Mouse (Mus musculus) neutrophil, adult 5-6 weeks (primary cell): Measurements from ENCODE around the gene Bglap2. TPM values are rescaled to one million over a fixed set of nuclear protein-coding genes. Genes with fewer than 3 reads are reported as not detected.
"Not testable (repeated sequence)": the region's sequence is repeated elsewhere in the genome, so short reads cannot be mapped to it uniquely, and the experiment has no call there.

Experiments
- ATAC-seq: fragments of 151-379, 151-347 bp; 2 replicates; pipeline ENCODE4 v1.8.0; 2017; ENCODE audit warnings: mild to moderate bottlenecking, moderate TSS enrichment; ENCODE audit not compliant: insufficient number of reproducible peaks, poor library complexity, low FRiP score, severe bottlenecking; ENCODE audit errors: extremely low read depth
- total RNA-seq: library from RNA; stranded (forward); fragments of 200-1000 nt; gene quantifications from 2 replicates; pipeline ENCODE4 v1.2.3, GENCODE M21; 2017

The Bglap2 gene
- total RNA-seq, 1 experiment from 2014 or later: not detected

DNA sequence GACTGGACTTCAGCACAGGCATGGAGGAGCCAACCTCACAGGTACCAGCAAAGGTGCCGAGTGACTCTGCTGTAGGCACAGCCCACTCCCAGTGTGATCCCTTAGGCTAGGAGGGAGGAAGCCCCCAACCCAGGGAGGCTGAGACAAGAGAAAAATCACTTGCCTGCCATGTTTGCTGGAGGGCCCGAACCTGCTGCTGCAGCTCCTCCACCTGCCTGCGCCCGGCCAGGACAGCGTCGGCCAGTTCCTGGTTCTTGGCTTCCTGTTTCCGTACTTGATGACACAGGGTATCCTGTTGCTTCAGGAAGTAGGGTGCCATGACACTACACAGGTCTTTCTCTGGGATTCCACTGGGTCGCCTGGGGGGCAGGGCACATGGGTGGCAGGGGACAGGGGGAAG is 17.2 kb upstream of the Bglap2 start:
- ATAC-seq: peak; percentile 42; the same call in 1 of the 2 replicates

DNA sequence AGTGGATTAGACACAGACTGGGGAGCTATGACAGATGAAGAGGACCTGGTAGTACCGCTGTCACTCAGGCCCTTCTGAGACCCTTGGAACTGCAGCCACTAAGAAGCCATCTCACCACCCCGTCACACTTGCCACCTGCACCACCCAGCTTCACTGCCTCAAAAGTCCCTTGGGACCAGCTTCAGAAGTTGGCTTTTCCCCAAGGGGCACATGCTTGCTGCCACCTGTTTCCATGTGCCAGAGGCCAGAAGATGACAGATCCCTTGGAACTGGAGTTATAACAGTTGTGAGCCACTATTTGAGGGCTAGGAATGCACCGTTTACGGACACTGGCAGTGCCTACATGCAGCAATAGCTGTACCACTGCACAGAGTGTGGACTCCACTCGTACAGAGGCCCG is 16.8 kb upstream of the Bglap2 start:
- ATAC-seq: peak; percentile 39

DNA sequence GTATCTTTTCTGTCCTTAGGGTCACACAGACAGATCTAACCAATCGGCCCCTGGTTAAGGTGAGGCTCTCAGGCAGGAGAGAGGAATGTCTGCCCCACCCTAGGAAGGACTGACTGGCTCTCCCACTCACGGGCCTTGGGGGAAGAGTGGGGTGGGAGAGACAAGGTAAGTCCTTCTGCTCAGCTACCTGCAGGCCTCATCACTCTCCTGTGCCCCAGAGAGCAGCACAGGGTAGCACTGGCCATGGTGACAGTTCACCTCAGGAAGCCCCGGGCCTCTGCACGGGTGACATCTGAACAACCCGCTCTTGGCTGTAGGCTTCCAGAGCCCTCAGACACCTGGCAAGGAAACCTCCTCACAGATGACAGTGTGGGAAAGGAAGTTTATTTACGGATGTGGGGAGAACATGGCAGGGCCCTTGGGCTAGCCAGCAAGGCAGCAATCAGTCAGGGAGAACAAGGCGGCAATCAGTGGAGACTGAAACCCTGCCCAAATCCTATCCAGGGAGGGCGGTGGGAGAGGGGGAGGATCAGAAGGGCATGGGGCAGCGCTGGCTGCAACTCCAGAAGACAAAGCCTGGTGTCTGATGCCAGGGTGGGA is 15.4 kb upstream of the Bglap2 start:
- ATAC-seq: no peak

DNA sequence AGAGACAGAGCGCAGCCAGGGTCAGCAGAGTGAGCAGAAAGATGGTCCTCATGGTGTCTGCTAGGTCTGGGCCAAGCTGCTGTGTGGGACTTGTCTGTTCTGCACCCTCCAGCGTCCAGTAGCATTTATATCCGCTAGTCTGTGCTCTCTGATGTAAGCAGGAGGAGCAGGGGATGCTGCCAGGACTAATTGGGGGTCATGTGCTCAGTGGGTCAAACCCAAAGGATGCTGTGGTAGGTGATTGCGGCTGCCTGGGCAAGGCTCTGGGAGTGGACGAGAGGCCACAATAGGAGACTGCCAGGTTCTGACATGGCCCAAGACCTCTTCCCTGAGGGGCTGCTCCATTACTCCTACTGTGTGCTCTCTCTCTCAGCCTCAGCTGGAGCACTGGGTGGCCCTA is 5.9 kb upstream of the Bglap2 start, which contains the start of gene Bglap:
Gene Bglap (minus strand): TSS at position 101 of the 400 bp plus-strand sequence.
- ATAC-seq: no peak

DNA sequence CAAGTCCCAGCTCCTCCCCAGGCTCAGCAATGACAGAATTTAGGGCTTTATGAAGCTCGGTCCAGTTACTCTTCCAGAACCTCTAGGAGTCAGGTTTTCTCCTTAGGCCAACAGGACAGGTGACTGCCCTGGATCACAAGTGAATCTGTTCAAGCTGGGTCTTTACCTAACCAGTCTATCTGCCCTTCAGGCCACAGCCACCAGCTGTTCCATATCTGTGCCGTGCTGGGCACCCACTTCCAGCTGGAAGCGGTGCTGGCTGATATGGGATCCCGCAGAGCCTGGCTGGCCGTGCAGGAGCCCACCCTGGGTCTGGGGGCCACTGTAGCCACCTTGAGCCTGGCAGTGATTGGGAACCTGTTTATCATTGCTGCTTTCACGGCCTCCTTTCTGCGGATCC is 3.9 kb upstream of the Bglap2 start:
- not testable (repeated sequence) for ATAC-seq

DNA sequence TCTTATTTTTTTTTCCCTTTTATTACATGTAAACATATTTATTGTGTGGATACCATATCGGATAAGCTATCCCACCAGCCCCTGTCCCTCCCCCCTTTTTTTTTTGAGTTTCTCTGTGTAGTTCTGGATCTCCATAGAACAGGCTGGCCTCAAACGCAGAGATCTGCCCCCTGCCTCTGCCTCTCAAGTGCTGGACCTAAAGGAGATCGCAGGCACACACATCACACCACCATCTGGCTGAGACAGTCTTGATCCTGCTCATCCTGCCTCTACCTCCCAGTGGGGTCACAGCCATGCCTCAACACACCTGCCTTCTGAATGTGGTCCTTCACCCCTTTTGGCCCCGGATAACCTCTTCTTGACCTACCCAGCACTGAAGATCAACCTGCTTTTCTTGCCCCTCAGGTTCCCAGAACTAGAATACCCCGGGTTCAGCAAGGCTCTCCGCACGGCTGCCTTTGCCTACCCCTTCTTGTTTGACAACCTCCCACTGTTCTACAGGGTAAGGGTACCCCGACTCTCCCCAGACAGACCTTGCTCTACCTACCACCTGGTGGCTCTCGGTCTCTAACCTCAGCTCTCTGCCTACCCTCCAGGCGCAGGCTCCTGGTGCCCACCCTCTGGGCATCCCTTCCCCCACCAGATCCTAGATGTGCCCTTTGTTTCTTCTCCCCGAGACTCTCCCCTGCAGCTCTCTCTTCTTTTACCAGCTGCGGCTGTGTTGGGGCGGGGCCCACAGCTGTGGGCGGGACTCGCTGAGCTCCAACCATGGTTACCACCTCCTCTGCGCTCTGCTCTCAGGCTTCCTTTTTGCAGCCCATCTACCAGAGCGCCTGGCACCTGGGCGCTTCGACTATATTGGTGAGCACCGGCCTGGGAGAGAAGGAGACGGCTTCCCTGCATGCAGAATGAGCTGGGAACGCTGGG is 3.2 kb upstream of the Bglap2 start:
- peak; percentile 68 for ATAC-seq

DNA sequence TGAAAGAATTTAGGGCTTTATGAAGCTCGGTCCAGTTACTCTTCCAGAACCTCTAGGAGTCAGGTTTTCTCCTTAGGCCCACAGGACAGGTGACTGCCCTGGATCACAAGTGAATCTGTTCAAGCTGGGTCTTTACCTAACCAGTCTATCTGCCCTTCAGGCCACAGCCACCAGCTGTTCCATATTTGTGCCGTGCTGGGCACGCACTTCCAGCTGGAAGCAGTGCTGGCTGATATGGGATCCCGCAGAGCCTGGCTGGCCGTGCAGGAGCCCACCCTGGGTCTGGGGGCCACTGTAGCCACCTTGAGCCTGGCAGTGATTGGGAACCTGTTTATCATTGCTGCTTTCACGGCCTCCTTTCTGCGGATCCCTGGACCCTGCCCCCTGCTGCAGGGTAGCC is 1.9 kb downstream of the Bglap2 start:
- not testable (repeated sequence) for ATAC-seq

DNA sequence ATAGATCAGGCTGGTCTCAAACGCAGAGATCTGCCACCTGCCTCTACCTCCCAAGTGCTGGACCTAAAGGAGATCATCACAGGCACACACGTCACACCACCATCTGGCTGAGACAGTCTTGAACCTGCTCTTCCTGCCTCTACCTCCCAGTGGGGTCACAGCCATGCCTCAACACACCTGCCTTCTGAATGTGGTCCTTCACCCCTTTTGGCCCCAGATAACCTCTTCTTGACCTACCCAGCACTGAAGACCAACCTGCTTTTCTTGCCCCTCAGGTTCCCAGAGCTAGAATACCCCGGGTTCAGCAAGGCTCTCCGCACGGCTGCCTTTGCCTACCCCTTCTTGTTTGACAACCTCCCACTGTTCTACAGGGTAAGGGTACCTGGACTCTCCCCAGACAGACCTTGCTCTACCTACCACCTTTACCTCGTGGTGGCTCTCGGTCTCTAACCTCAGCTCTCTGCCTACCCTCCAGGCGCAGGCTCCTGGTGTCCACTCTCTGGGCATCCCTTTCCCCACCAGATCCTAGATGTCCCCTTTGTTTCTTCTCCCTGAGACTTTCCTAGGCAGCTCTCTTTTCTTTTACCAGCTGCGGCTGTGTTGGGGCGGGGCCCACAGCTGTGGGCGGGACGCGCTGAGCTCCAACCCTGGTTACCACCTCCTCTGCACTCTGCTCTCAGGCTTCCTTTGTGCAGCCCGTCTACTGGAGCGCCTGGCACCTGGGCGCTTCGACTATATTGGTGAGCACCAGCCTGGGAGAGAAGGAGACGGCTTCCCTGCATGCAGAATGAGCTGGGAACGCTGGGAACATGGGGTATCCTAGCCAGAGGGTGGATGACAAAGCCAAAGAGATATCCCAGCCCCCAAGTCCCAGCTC is 2.5 kb downstream of the Bglap2 start:
- peak; percentile 40 for ATAC-seq

DNA sequence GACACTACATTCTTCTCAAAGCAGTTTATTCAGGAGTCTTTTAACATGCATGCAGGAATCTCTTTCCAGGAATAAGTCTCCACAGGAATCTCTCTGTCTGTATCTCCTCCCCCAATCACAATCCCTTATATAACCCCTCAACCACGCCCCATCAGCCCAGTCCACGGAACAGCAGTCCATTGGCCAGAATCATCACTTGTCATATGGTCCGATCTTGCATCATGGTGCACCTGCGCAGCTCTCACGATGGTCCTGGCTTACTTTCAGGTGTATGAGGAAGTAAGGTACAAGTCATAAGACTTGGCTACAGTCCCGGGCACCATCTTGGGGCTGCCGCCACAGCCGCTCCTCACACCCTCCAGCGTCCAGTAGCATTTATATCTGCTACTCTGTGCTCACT is 5.9 kb downstream of the Bglap2 start, which contains the start of gene Bglap3:
Gene Bglap3 (minus strand): TSS at position 101 of the 400 bp plus-strand sequence.
- ATAC-seq: not testable (repeated sequence)

DNA sequence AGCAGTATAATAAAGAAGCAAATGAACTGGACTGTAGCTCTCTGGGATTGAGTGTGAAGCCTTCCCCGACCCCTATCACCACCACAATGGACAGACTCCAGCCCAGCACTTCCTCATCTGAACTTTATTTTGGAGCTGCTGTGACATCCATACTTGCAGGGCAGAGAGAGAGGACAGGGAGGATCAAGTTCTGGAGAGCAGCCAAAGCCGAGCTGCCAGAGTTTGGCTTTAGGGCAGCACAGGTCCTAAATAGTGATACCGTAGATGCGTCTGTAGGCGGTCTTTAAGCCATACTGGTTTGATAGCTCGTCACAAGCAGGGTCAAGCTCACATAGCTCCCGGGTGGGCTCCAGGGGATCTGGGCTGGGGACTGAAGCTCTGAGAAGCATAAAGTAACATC is 10.0 kb downstream of the Bglap2 start:
- not testable (repeated sequence) for ATAC-seq

DNA sequence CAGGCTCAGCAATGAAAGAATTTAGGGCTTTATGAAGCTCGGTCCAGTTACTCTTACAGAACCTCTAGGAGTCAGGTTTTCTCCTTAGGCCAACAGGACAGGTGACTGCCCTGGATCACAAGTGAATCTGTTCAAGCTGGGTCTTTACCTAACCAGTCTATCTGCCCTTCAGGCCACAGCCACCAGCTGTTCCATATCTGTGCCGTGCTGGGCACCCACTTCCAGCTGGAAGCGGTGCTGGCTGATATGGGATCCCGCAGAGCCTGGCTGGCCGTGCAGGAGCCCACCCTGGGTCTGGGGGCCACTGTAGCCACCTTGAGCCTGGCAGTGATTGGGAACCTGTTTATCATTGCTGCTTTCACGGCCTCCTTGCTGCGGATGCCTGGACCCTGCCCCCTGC is 11.0 kb downstream of the Bglap2 start:
- not testable (repeated sequence) for ATAC-seq

DNA sequence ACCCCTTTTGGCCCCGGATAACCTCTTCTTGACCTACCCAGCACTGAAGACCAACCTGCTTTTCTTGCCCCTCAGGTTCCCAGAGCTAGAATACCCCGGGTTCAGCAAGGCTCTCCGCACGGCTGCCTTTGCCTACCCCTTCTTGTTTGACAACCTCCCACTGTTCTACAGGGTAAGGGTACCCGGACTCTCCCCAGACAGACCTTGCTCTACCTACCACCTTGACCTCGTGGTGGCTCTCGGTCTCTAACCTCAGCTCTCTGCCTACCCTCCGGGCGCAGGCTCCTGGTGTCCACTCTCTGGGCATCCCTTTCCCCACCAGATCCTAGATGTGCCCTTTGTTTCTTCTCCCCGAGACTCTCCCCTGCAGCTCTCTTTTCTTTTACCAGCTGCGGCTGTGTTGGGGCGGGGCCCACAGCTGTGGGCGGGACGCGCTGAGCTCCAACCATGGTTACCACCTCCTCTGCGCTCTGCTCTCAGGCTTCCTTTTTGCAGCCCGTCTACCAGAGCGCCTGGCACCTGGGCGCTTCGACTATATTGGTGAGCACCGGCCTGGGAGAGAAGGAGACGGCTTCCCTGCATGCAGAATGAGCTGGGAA is 11.6 kb downstream of the Bglap2 start:
- ATAC-seq: 0 out of 2 replicates have a peak, but pooled peaks have one; percentile 42

DNA sequence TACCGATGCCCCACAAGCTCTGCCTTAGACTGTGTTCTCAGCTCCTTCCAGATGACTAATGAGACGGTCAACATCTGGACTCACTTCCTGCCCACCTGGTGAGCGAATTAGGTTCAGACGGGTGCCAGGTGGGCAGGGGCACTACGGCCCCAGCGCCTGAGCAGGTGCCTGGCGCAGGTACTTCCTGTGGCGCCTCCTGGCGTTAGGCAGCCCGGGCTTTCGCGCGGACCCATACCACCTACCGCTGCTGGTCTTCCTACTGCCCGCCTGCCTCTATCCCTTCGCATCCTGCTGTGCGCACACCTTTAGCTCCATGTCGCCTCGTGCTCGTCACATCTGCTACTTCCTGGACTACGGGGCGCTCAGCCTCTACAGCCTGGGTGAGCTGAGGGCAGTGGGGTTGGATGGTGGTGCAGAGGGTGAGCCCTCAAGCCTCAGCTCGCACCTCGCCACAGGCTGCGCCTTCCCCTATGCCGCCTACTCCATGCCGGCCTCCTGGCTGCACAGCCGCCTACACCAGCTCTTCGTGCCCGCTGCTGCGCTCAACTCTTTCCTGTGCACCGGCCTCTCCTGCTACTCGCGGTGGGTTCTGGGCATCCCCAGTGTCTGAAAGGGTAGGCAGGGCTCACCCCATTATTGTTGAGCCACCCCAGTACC is 12.7 kb downstream of the Bglap2 start:
- no peak for ATAC-seq

DNA sequence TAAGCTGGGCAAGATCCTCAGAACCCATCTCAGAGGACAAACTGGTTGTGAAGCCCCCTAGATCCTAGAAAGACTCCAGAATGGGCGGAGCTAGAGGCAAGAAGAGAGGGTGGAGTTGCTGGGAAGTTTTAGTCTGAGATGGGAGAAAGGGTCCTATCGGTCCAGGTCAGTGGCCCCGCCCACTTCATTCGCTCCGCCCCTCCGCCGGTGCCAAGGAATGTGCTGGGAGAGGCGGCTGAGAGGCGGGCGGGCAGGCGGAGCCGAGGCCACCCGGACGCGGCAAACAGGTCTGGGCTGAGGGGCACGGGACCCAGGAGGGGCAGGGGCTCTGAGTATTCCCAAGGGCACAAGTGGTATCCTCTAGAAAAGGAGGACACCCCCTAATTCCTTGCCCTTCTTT is 14.2 kb downstream of the Bglap2 start, which contains the start of gene Paqr6:
Gene Paqr6 (plus strand): TSS at position 248 of the 400 bp plus-strand sequence.
- ATAC-seq: no peak

DNA sequence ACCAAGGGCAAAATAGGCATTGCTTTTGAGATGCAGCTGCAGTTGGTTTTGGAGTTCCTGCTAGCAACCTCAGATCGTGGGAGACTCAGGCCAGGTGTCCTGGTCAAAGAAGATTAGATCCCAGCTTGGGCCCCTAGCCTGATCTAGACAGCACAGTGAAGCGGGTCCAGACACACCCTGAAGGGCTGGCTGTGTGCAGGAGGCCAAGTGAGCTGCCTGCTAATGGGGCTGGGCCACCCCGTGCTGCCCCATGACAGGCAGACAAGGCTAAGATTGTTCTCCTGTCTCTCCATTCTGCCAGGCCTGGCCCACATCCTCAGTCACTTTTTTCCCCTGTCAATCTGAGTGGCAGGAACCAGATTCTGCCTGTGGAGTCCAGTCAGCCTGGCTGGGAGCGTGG is 14.8 kb downstream of the Bglap2 start:
- ATAC-seq: no peak

DNA sequence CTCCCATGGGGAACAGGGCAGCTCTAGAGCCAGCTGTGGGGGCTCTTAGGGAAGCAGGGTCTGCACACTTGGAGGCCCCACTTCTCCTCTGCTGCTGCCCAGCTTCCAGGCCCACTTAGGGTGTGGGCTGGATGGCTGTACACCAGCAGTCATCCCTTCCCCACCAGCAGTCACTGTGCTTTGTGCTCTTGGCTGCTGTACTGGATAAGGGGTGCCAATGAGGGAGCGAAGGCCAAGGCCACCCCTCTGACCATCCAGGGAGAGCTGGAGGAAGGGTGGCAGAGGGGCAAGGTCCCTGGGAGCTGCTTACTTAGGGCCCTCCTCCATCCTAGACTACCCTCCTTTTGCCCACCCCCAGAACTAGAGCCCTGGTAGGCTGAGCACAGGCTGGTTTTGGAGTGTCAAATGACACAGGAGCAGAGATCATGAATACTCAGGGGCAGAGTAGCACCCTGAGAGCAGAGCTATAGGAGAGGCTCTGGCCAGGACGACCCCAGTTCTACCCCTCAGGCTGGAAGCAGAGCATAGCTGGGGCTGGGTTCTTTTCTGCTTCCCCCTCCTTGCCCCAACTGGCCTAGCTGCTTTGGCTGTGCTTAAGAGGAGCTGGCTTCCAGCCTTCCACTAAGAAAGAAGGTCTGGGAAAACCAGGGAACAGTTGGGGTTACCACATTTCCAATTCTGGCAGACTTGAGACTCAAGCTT is 16.7 kb downstream of the Bglap2 start:
- ATAC-seq: no peak

DNA sequence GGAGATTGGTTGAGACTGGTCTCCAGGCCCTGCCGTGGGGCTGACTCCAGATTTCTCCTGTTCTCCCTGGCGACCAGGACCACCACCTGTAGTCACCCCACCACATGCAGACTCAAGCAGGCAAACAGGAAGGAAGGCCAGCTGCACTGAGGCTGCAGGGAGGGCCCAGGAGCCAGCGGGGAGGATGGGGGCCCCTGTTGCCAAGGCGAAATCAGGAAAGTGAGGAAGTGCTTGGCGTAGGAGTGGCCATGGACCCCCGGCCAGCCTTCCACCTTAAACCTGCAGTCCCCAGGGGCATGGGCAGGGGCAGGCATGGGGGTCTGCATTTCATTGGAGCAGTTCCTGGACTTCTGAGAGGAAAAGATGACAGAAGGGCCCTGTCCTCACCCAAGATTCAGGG is 17.4 kb downstream of the Bglap2 start:
- no peak for ATAC-seq

DNA sequence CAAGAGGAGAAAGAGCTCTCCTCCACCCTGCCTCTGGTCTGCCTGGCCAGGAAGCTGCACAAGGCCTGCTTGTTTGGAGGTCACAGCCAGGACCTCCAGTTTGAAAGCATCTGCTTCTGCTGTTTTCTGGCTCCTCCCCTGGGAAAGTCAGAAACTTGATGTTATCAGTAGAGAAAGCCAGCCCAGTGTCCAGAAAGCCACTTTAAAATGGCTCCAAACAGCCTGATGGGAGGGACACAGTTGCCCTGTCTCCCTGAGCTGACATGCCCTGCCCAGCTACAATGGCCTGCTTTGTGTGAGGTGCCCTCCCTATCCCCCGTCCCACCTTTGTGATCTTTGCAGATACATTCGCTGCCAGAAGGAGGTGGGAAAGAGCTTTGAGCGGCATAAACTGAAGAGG is 18.5 kb downstream of the Bglap2 start:
- ATAC-seq: no peak
